Comparison of ENCODE assay signal across 11 mouse cellular contexts in the genomic region with DNA sequence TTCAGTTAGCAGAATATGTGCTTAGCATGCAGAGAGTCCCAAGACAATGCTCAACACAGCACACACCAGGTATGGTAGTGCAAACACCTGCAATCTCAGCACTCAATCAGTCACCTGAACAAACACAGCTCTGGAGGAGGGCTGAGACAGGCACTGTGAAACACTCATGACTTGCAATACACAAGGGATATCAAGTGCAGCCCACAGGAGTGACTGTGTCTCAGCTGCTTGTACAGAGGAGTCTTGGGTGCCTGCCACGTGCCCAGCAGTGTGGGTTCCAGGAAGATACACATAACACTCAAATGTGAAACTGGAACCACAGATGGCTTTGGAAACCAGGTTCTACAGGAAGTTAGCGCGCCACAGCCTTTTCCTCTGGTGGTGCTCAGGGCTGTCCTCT. TPM values are rescaled to one million over a fixed set of nuclear protein-coding genes. Genes with fewer than 3 reads are reported as not detected.
A peak's percentile ranks its signal among the peaks of the same experiment; 100 is the strongest.
DNase-seq lines count a peak whose midpoint lies in the region; ATAC-seq and TF ChIP-seq lines count a peak whose summit lies in the region.
"Had no signal": no experiment of that assay in that cellular context is flagged by ENCODE, and none has a peak within 500 bp of the region (broad histone marks: within the 10 kb centered on the region; RNA-seq: fewer than 3 reads in every experiment).

No protein-coding gene starts in this region.

- 0 out of 2 replicates have a peak, but pooled peaks have one; percentile 18 for ATAC-seq in heart, embryonic 15.5 days (replicated peaks; ENCODE audit: insufficient number of reproducible peaks, insufficient read depth, low FRiP score, low read depth)
- ATAC-seq in stomach, postnatal 0 days (ENCODE audit: low FRiP score, low TSS enrichment) = peak; percentile 96
- ATAC-seq in liver, embryonic 11.5 days (replicated peaks; ENCODE audit: low FRiP score) = no peak

- no peaks in the 10 kb centered on the region for H3K27me3 ChIP-seq in heart, embryonic 15.5 days
- H3K27me3 ChIP-seq in stomach, postnatal 0 days (ENCODE audit: control insufficient read depth, insufficient read depth, low read length) = no peaks in the 10 kb centered on the region
- no peaks in the 10 kb centered on the region for H3K27me3 ChIP-seq in liver, embryonic 11.5 days (replicated peaks; ENCODE audit: control insufficient read depth, insufficient read depth, low read length)
- H3K27me3 ChIP-seq: embryonic facial prominence, embryonic 13.5 days; heart, embryonic 12.5 days had no signal

- no peak for TF ChIP-seq CTCF in stomach, postnatal 0 days (IDR thresholded peaks at IDR 0.05; ENCODE audit: low read depth)

- no peak for DNase-seq in heart, postnatal 36 days
- DNase-seq in gastrocnemius, postnatal 10 days = peak; percentile 20
- DNase-seq in lung, postnatal 10 days = peak; percentile 21
- DNase-seq in stomach, postnatal 0 days (ENCODE audit: low spot score) = peak; percentile 69
- DNase-seq in liver = no peak
- DNase-seq in liver, embryonic 11.5 days (ENCODE audit: low spot score) = no peak
- no peak for DNase-seq in heart, adult 18-20 months

- no peak for TF ChIP-seq EP300 in stomach, postnatal 0 days (optimal IDR thresholded peaks at IDR 0.05)

- H3K36me3 ChIP-seq in heart, embryonic 15.5 days = peaks cover 57% of the 10 kb centered on the region
- H3K36me3 ChIP-seq in stomach, postnatal 0 days (ENCODE audit: control insufficient read depth, insufficient read depth, low read length) = peaks cover 22% of the 10 kb centered on the region
- H3K36me3 ChIP-seq in liver, embryonic 11.5 days (ENCODE audit: control insufficient read depth, insufficient read depth, low read length) = peaks cover 30% of the 10 kb centered on the region

- H3K4me3 ChIP-seq in heart, embryonic 15.5 days = no peak overlapping the region
- no peak overlapping the region for H3K4me3 ChIP-seq in stomach, postnatal 0 days (ENCODE audit: low read depth, low read length)
- no peak overlapping the region for H3K4me3 ChIP-seq in liver, embryonic 11.5 days (ENCODE audit: low read depth, low read length)
- H3K4me3 ChIP-seq: embryonic facial prominence, embryonic 13.5 days; heart, embryonic 12.5 days had no signal

- no peak overlapping the region for H3K9ac ChIP-seq in heart, embryonic 15.5 days
- no peak overlapping the region for H3K9ac ChIP-seq in stomach, postnatal 0 days (ENCODE audit: low read length)
- no peak overlapping the region for H3K9ac ChIP-seq in liver, embryonic 11.5 days (ENCODE audit: low read depth, low read length)
- H3K9ac ChIP-seq: embryonic facial prominence, embryonic 13.5 days; heart, embryonic 12.5 days had no signal

- 81% methylated on average over 3 of the region's 3 CpGs for WGBS in heart, embryonic 15.5 days
- WGBS in stomach, postnatal 0 days = 69% methylated on average over 3 of the region's 3 CpGs
- 77% methylated on average over 3 of the region's 3 CpGs for WGBS in liver, embryonic 11.5 days

- no peaks in the 10 kb centered on the region for H3K9me3 ChIP-seq in heart, embryonic 15.5 days (replicated peaks)
- H3K9me3 ChIP-seq in stomach, postnatal 0 days (ENCODE audit: control insufficient read depth, low read length) = no peaks in the 10 kb centered on the region
- no peaks in the 10 kb centered on the region for H3K9me3 ChIP-seq in liver, embryonic 11.5 days (ENCODE audit: control insufficient read depth, low read length)
- H3K9me3 ChIP-seq: embryonic facial prominence, embryonic 13.5 days; heart, embryonic 12.5 days had no signal

- H3K4me1 ChIP-seq in heart, embryonic 15.5 days (replicated peaks) = no peaks in the 10 kb centered on the region
- H3K4me1 ChIP-seq in stomach, postnatal 0 days (replicated peaks; ENCODE audit: control insufficient read depth, insufficient read depth) = no peaks in the 10 kb centered on the region
- no peaks in the 10 kb centered on the region for H3K4me1 ChIP-seq in liver, embryonic 11.5 days (replicated peaks; ENCODE audit: control insufficient read depth, insufficient read depth, low read length)
- H3K4me1 ChIP-seq: embryonic facial prominence, embryonic 13.5 days had no signal

- H3K27ac ChIP-seq in heart, embryonic 15.5 days = no peak overlapping the region
- peak overlapping the region; percentile 61; the same call in 1 of the 2 replicates for H3K27ac ChIP-seq in stomach, postnatal 0 days (replicated peaks)
- H3K27ac ChIP-seq in liver, embryonic 11.5 days (ENCODE audit: low read depth, low read length) = no peak overlapping the region
- H3K27ac ChIP-seq: embryonic facial prominence, embryonic 13.5 days; macrophage had no signal

- H3K4me2 ChIP-seq in heart, embryonic 15.5 days = no peak overlapping the region
- no peak overlapping the region for H3K4me2 ChIP-seq in stomach, postnatal 0 days (replicated peaks; ENCODE audit: low read depth)
- no peak overlapping the region for H3K4me2 ChIP-seq in liver, embryonic 11.5 days
- H3K4me2 ChIP-seq: embryonic facial prominence, embryonic 13.5 days; heart, embryonic 12.5 days had no signal

- intact Hi-C loops in heart, postnatal 36 days (cut with DNase I) = no loop called here

RNA-seq across cellular contexts. Expression of gene Tapt1, which starts 44.8 kb away (rescaled TPM):
- 20.8 and 24.4 TPM in 2 replicates for polyA plus RNA-seq in heart, embryonic 15.5 days (2015; fragmentation: Nextera tagmentation; extraction: Ambion mirVana)
- 10 to 100 TPM; 20.8 to 21.9 TPM for total RNA-seq in heart, postnatal 36 days (2021)
- 10 to 100 TPM; 31.7 to 33.1 TPM for total RNA-seq in gastrocnemius, postnatal 10 days (2021)
- 17.2 and 18.1 TPM in 2 replicates for polyA plus RNA-seq in stomach, postnatal 0 days (2015; fragmentation: Nextera tagmentation; extraction: Ambion mirVana)
- 49.7 and 51.0 TPM in 2 replicates for polyA plus RNA-seq in liver, embryonic 11.5 days (2014; fragmentation: Nextera tagmentation; extraction: Ambion mirVana)
- total RNA-seq in heart, adult 18-20 months (2021) = 10 to 100 TPM; 18.8 to 20.7 TPM

Comparison
In these comparisons a context has a peak if more than half of its experiments do, and no peak if none do; other contexts are left out.
1. DNase-seq: peak in gastrocnemius, postnatal 10 days (single experiment), lung, postnatal 10 days (single experiment) and stomach, postnatal 0 days (single experiment); none in heart, postnatal 36 days (0 of 2), liver (single experiment), liver, embryonic 11.5 days (single experiment) and heart, adult 18-20 months (0 of 2).